Mouse (Mus musculus): Measurements from ENCODE around the gene Tgfbr3. TPM values are rescaled to one million over a fixed set of nuclear protein-coding genes. Genes with fewer than 3 reads are reported as not detected.

Tgfbr3 gene
- polyA plus RNA-seq, 1 experiment from 2014 or later = 4.4 TPM

DNA sequence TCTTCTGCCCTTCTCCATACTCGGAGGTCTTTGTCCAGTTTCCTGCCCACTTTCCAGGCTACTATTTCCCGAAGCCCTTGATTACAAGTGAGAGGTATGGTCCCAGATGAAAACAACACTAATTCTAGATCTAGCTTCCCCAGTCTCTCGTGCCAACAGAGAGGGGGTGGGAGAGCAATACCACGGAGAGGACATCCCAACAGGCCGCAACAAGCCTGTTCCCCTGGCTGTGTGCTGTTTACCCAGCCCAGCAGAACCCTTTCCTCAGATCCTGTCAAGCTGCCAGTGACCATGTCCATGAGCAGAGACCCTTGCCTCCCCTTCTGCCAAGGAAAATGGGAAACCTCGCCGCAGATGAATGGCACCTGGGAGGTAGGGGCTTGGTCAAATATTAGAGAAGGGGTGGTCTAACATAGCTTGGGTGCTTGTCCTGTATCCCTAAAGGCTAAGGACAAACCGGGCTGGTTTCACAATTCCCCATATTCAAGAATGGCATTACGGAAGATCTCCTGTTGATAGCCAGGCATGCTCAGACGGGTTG lies 77.5 kb downstream of the Tgfbr3 start:
- WGBS (ENCODE audit: insufficient replicate concordance) = 76% methylated on average over 10 of the region's 10 CpGs
- Histone ChIP-seq H3K27me3 (ENCODE audit: insufficient read depth, low read length) (no peaks in the 10 kb centered on the region), H3K9me3 (ENCODE audit: low read length) (no peaks in the 10 kb centered on the region), H3K4me2 (ENCODE audit: low read depth, low read length) (no peak overlapping the region), H3K4me3 (ENCODE audit: low read depth, low read length) (no peak overlapping the region), H3K36me3 (replicated peaks; ENCODE audit: insufficient read depth, low read length) (no peaks in the 10 kb centered on the region), H3K27ac (ENCODE audit: low read depth) (no peak overlapping the region), H3K4me1 (ENCODE audit: insufficient read depth) (no peaks in the 10 kb centered on the region), H3K9ac (replicated peaks) (no peak overlapping the region)
- no peak for TF ChIP-seq EP300 (IDR thresholded peaks at IDR 0.05; ENCODE audit: low read depth)
- no peak for TF ChIP-seq CTCF (IDR thresholded peaks at IDR 0.05; ENCODE audit: low read depth)
- no peak for DNase-seq
- ATAC-seq = no peak

DNA sequence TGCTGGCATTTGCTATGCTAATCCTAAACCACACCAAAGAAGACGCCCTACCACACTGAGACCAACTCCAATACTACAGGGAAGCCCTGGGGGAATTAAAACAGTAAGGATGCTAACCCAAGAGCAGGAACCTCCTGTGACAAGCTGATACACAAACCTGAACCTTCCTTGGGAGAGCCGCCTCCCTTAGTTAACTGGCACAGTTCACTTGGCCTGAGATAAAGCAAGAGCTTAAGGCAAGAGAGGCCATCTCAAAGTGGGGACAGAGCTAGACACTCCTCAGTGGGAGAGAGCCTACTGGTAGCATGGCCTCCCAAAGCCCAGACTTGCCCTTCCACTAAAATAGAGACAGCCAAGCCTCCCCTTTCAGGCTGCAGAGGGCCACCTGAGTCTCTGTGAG lies 79.4 kb downstream of the Tgfbr3 start:
- Histone ChIP-seq H3K36me3 (replicated peaks; ENCODE audit: insufficient read depth, low read length) (no peaks in the 10 kb centered on the region), H3K4me1 (ENCODE audit: insufficient read depth) (no peaks in the 10 kb centered on the region), H3K4me2 (ENCODE audit: low read depth, low read length) (no peak overlapping the region), H3K27ac (ENCODE audit: low read depth) (no peak overlapping the region), H3K9ac (replicated peaks) (no peak overlapping the region), H3K9me3 (ENCODE audit: low read length) (no peaks in the 10 kb centered on the region), H3K27me3 (ENCODE audit: insufficient read depth, low read length) (no peaks in the 10 kb centered on the region), H3K4me3 (ENCODE audit: low read depth, low read length) (no peak overlapping the region)
- ATAC-seq (no peak), DNase-seq (no peak)
- WGBS (ENCODE audit: insufficient replicate concordance) = 70% methylated on average over 2 of the region's 2 CpGs
- TF ChIP-seq EP300 (IDR thresholded peaks at IDR 0.05; ENCODE audit: low read depth) (no peak), CTCF (IDR thresholded peaks at IDR 0.05; ENCODE audit: low read depth) (no peak)

DNA sequence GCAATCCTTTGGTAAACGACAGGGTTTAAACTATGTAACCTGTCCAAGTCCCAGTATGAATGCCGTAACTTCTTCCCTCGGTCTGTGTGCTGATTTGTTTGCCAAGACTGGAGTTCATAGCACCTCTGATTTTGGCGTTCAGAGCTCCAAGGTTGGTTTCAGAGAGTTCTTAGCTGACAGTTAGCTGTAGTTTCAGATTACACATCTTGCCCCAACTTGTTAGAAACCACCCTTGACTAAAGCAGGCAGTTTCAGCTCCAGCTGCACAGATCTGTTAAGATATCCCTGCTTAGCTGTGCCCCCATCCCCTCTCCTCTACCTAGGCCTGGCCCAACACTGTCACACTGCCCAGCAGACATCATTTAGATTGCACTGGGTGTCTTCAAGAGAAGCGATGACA lies 81.5 kb downstream of the Tgfbr3 start:
- ATAC-seq (no peak), DNase-seq (no peak)
- Histone ChIP-seq H3K4me1 (ENCODE audit: insufficient read depth) (no peaks in the 10 kb centered on the region; the same call in none of the 2 replicates), H3K27ac (ENCODE audit: low read depth) (no peak overlapping the region), H3K36me3 (replicated peaks; ENCODE audit: insufficient read depth, low read length) (no peaks in the 10 kb centered on the region), H3K27me3 (ENCODE audit: insufficient read depth, low read length) (no peaks in the 10 kb centered on the region), H3K4me2 (ENCODE audit: low read depth, low read length) (no peak overlapping the region), H3K9ac (replicated peaks) (no peak overlapping the region), H3K9me3 (ENCODE audit: low read length) (no peaks in the 10 kb centered on the region), H3K4me3 (ENCODE audit: low read depth, low read length) (no peak overlapping the region)
- TF ChIP-seq EP300 (IDR thresholded peaks at IDR 0.05; ENCODE audit: low read depth) (no peak), CTCF (IDR thresholded peaks at IDR 0.05; ENCODE audit: low read depth) (no peak)
- WGBS (ENCODE audit: insufficient replicate concordance) = 53% methylated on average over 5 of the region's 5 CpGs

GRCm38 (mm10) chr5:107204306-107204705 lies 85.1 kb downstream of the Tgfbr3 start:
- no peaks in the 10 kb centered on the region for H3K9me3 ChIP-seq (ENCODE audit: low read length)
- no peak overlapping the region for H3K4me3 ChIP-seq (ENCODE audit: low read depth, low read length)
- H3K36me3 ChIP-seq (replicated peaks; ENCODE audit: insufficient read depth, low read length) = no peaks in the 10 kb centered on the region
- H3K27ac ChIP-seq (ENCODE audit: low read depth) = no peak overlapping the region
- no peak for TF ChIP-seq CTCF (IDR thresholded peaks at IDR 0.05; ENCODE audit: low read depth)
- no peak for TF ChIP-seq EP300 (IDR thresholded peaks at IDR 0.05; ENCODE audit: low read depth)
- ATAC-seq (no peak), DNase-seq (no peak)
- H3K9ac ChIP-seq (replicated peaks) = no peak overlapping the region
- no peaks in the 10 kb centered on the region for H3K27me3 ChIP-seq (ENCODE audit: insufficient read depth, low read length)
- H3K4me2 ChIP-seq (ENCODE audit: low read depth, low read length) = no peak overlapping the region
- peaks cover 15% of the 10 kb centered on the region for H3K4me1 ChIP-seq (ENCODE audit: insufficient read depth)

DNA sequence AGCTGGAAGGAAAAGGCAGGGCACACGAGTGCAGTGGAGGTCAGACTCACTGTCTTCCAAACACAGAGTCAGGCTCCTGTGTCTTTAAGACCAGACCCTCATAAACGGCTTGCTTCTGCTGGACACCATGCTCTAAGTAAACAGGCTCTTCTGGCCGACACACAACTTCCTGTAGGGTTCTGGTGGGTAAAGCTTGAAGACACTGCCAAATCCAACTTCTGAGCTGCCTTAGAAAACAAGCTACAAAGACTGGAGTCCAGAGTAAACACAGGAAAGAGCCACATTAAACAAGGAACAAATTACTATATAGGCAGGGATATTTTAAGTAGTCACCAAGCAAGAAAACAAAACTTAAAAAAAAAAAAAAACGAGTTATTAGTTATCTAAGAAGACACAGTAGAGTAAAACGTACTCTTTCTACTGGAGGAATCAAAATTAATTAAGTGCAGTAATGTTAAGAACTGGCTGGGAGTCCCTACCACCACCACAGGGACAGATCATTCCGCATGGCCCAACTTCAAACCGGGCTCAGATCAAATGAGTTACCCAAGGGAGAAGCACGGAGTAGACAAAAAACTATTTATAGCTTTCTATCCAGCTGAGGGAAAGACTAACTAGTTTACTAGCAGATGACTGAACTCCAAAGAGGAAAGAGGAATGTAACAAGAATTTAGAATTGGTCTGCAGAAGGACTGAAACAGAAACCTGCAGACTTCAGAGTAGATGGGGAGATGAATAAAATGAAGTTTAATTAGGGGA lies 86.4 kb downstream of the Tgfbr3 start:
- Histone ChIP-seq H3K9me3 (ENCODE audit: low read length) (no peaks in the 10 kb centered on the region), H3K9ac (replicated peaks) (no peak overlapping the region), H3K36me3 (replicated peaks; ENCODE audit: insufficient read depth, low read length) (no peaks in the 10 kb centered on the region), H3K4me2 (ENCODE audit: low read depth, low read length) (no peak overlapping the region; the same call in 1 of the 2 replicates), H3K27me3 (ENCODE audit: insufficient read depth, low read length) (no peaks in the 10 kb centered on the region), H3K4me3 (ENCODE audit: low read depth, low read length) (no peak overlapping the region), H3K4me1 (ENCODE audit: insufficient read depth) (peaks cover 15% of the 10 kb centered on the region), H3K27ac (ENCODE audit: low read depth) (0 out of 2 replicates have a peak overlapping the region, but pooled peaks have one; percentile 8)
- WGBS (ENCODE audit: insufficient replicate concordance) = 23% methylated on average over 8 of the region's 8 CpGs
- ATAC-seq (no peak), DNase-seq (no peak)
- TF ChIP-seq EP300 (IDR thresholded peaks at IDR 0.05; ENCODE audit: low read depth) = no peak
- TF ChIP-seq CTCF (IDR thresholded peaks at IDR 0.05; ENCODE audit: low read depth) = no peak

GRCm38 (mm10) chr5:107201509-107202182 lies 87.8 kb downstream of the Tgfbr3 start:
- no peaks in the 10 kb centered on the region for H3K27me3 ChIP-seq (ENCODE audit: insufficient read depth, low read length)
- ATAC-seq = no peak
- no peak overlapping the region for H3K27ac ChIP-seq (ENCODE audit: low read depth)
- 50% methylated on average over 9 of the region's 9 CpGs for WGBS (ENCODE audit: insufficient replicate concordance)
- H3K9ac ChIP-seq (replicated peaks) = no peak overlapping the region
- H3K9me3 ChIP-seq (ENCODE audit: low read length) = no peaks in the 10 kb centered on the region
- no peak for TF ChIP-seq CTCF (IDR thresholded peaks at IDR 0.05; ENCODE audit: low read depth)
- TF ChIP-seq EP300 (IDR thresholded peaks at IDR 0.05; ENCODE audit: low read depth) = no peak
- no peak overlapping the region for H3K4me3 ChIP-seq (ENCODE audit: low read depth, low read length)
- peaks cover 15% of the 10 kb centered on the region for H3K4me1 ChIP-seq (ENCODE audit: insufficient read depth)
- no peaks in the 10 kb centered on the region for H3K36me3 ChIP-seq (replicated peaks; ENCODE audit: insufficient read depth, low read length)
- no peak overlapping the region for H3K4me2 ChIP-seq (ENCODE audit: low read depth, low read length)
- DNase-seq = peak; percentile 30
